Mouse (Mus musculus) lung, adult 18-20 months (tissue): ENCODE results near the gene Slc25a25.
A peak's percentile ranks its signal among the peaks of the same experiment; 100 is the strongest.

Source experiments
- DNase-seq, 2 experiments: peaks; one replicate each; pipeline ENCODE4 v3.0.0; 2022; ENCODE audit warnings: mixed read lengths in 2 of 2

Slc25a25 gene

DNA sequence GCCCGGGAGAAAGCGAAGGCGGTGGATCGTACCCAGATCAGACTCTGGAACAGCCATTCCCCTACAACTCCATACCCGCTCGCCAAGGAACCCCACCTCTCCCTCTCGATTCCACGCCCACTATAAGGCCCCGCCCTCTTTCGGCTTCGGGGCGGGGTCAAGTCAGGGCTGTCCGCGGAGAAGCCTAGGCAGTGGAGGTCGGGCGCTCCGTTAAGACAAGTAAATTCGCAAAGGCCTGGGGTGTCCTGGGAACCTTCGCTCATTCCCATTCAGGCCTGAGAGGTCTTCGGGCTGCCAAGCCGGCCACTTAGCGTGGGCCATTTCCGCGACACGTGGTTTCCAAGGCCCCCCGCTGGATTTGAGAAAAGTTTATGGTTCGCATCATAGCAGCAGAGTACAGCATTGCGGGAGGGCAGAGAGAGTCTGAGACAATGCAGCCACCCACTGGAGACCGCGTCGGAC is 55.7 kb downstream of the Slc25a25 start, which contains the start of gene Ptges2:
Gene Ptges2 (plus strand): TSS at position 413 of the 462 bp plus-strand sequence.
- DNase-seq: peak; percentile 93 to 94

DNA sequence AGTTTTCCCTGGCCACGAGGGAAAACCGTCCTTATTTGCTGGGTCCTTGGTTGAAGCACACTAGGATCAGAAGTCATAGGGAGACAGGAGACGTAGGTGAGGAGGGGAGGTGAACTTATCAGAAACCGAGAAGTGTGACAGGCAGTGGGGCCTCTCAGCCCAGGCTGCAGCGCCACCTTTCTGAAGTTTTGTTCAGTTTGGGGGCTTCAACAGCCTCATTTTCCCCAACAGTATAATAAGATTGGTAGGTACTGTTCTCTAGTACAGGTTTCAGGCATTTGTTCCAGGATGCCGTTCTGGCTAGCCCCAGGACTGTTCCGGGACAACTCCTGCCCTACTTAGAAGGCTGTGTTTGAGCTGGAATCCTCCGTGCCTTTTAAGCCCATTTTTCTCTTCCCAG is 56.3 kb downstream of the Slc25a25 start:
- peak; percentile 50 to 64 for DNase-seq

DNA sequence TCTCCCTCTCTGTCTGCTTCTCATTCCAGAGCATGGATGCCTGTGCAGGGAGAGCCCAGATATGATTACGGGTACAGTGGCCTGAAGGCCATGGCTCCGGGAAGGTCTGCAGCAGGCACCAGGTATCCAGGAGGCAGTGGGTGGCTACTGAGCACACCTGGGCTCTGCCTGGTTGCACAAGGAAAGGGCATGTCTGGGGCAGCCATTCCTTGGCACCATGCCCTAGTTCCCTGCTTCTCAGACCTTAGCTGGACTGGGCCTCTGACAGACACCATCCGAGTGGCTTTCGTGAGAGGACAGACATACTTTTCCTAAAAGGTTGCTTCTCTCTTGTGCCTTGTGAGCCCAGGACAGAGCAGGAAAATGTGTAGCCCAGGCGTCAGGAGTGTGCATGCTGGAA is 59.2 kb downstream of the Slc25a25 start:
- peak; percentile 67 to 81 for DNase-seq

DNA sequence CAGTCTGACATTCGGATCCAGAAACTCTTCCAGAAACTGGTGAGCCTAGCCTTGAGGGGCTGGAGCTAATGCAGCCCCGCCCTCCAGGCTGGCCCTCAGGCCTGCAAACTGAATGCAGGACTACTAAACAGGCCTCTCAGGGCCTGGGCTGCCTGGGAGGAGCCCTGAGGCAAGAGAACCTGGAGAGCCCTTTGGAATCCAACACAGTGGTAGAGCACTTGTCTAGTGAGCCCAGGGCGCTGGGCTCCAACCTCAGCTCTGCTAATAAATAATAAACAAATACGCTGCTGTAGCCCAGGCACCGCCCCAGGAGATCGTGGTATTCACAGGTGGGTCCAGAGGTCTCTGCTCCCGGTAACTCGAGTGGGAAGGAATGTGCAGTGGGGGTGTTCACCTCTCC is 60.4 kb downstream of the Slc25a25 start:
- peak; percentile 59 to 71 for DNase-seq

DNA sequence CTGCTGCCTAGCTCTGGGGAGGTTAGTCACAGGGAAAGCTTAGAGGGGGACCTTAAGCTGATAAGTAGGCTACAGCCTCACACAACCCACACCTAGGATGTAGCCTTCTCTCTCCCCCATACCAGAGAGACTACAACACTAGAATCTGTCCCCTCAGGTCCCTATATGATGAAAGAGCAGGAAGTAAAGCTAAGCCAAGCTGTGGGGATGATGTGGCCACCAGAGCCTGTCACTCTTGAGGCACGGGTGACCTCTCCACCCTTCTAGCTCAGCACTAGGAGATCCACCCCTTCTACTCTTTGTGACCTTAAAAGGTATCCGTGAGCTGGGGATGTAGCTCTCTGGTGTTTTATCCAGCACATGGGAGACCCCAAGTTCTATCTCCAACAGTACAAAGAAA is 62.1 kb downstream of the Slc25a25 start:
- DNase-seq: no peak

DNA sequence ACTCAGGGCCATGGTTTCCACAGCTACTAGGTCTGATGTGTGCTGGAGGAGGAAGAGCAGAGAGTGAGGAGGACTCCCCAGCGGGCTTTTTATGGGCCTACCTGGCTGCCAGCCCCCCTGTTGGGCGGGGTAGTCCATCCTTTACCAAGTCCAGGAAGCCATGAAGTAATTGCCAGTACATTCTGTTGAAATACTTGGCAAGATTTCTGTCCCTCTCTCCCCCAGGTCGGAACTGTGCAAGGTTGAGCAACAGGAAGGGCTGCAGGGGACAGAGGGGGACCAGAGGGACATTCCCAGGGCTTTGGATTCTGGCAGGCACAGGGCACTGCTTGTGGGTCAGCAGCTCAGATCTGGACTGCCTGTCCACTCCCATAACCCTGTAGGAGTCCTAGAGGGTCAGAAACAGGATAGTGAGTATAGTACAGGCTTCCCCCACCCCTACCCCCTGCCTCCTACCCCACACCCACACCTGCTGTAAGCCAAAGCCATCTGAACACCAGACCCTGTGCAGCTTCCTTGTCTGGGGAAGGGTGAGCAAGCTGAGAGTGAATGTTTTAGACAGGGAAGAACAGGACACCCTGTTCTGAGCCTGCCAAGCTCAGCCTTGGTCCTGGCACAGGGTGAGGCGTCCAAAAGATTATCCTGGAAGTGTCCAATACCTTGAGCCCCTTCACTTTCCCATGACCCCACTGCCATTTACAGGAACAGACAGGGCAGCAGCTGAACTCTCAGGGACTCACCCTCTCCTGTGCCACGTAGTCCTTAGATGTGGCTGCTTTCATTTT is 63.3 kb downstream of the Slc25a25 start, which contains the start of gene Lcn2:
Gene Lcn2 (minus strand): TSS at position 547 of the 785 bp plus-strand sequence.
- DNase-seq: peak; percentile 49 to 67

DNA sequence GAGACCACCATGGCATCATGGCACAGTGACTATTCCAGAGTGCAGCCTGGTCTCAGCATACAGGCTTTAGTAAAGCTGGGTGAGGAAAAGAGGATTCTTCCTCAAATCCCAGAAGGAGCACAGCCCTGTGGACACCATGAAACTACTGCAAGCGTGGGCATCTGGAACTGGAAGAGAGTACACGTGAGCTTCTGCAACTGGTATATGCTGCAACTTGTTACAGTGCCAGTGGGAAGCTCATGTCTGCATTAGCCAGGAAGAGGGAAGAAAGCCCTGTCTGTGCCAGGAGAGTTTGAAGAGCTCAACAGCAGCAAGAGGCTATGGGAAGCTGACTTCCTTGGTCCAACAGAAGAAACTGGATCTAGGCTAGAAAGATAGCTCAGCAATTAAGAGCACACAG is 68.6 kb downstream of the Slc25a25 start:
- no peak for DNase-seq

DNA sequence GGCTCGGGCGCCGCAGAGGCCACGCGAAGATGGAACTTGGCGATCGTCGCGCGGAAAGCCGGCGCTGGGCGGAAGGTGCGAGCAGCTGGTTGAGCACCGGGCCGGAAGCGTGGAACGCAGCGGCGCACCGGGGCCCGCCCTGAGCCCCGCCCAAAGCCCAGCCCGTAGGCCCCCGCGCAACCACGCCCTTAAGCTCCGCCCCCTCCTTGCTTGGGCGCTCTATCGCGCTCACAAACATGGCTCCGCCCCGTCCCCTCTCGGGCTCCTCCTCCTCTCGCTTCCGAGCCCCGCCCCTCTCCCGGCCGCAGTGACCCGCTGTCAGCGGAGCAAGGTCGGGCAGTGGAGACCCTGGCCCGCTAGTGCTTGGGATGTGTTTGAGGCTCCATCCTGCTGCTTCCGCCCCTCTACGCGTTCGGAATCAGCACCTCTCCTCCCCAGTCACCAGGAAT is 69.4 kb downstream of the Slc25a25 start, which contains the start of gene 1110008P14Rik:
Gene 1110008P14Rik (minus strand): TSS at position 164 of the 449 bp plus-strand sequence.
- DNase-seq: peak; percentile 94 to 97

DNA sequence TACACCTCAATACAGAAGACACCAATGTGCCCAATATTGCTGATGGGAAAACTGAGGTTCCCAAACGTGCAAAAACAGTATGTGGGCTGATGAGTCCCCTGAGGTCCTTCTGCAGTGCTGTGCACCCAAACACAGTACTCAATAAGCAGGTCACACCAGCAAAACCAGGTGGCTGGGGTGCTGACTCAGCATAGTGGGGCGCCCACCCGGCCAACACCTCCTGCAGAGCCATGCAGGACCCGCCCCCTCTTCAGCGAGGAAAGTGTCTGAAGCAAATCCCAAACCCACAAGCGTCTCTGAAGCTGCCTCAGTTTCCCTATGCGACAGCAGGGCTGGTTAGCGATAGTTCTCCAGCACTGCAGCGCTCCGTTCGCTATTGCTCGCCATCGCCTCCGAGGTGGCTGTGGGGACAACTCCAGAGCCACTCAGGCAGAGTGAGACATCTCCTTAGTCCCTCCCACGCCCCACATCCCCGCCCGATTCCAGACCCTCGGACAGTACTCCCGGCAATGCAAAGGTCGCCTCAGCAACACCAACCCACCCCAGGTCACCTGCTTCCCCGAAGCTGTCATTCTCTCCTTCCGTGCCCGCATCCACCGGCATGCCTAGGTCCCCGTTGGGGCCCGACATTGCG is 70.0 kb downstream of the Slc25a25 start:
- no peak for DNase-seq

DNA sequence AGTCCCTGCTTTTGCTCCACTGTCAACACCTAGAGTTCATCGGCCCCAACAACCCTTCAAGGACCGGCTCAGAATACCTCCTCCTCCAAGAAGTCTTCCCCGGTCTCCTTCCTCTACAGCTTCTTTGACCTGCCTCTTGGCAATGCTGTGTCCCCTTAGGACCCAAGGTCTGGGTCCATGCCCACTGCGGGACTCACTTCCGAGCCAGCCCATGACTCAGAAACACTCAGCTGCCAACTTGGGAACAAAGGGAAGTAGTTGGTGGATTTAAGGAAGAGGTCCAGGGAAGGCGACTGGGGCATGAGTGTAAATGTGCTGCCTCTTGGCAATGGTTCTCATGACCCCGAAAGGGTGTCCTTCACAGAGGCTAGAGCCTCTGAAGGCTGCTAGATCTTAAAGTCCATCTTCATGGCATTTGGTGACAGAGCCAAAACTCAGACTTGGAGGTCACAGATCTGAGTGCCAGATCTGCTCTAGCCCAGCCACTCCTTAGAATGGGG is 71.2 kb downstream of the Slc25a25 start:
- DNase-seq: no peak

DNA sequence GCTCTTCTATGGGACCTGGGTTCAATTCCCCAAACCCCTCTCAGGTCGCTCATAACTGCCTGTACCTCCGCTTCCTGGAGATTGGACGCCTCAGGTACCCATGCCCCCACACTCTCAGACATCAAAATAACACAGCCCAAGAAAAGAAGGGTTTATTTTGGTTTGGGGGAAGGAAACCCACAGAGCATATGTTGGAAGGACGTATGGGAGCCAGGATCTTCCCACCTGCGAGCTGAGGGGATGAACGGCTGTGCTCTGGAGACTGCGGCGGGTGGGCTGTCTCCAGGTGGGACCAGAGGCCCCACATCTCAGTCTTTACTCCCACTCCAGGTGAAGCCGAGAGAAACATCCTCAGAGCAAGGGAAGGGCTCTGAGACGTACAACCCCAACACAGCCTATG is 74.3 kb downstream of the Slc25a25 start:
- DNase-seq: no peak

DNA sequence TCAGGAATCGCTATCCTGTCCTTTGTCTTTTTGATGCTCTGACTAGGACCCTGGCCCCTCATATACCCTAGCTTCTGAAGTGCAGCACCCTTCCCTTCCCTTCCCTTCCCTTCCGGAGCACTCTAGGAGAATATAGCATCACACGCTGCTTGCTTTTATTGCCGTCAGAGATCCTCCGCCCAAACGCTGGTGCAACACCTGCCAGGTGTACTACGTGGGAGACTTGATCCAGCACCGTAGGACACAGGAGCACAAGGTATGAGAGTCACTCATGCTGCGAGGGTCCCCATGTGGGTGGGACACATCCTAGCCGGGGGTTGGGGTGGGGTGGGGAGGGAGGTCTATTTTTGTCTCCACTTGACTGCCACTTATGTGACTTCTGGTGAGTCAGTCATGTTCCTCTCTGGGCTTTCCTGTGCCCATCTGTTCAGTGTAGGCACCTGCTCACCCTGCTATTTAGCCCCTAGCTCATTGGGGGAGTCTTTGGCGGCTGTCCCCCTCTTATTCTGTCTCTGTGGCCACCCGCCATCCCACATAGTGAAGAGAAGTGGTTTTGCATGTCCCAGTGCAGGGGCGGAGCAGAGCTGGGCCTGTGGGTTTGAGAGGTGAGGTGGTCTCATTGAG is 75.8 kb downstream of the Slc25a25 start:
- DNase-seq: no peak

DNA sequence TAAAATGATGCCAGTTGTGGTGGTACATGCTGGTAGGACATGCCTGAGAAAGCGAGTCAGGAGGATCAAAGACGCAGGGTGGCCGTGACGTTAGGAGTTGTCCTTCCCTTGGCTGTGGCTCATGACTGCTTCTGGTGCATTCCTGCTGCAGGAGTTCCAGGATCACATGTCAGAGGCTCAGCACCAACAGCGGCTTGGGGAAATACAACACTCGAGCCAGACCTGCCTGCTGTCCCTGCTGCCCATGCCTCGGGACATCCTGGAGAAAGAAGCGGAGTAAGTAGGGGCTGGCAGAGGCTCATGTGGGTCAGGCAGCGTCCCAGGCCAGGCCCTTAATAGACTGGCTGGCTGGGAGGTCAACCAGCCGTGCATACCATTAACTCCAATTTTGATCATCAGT is 77.1 kb downstream of the Slc25a25 start:
- DNase-seq: no peak

DNA sequence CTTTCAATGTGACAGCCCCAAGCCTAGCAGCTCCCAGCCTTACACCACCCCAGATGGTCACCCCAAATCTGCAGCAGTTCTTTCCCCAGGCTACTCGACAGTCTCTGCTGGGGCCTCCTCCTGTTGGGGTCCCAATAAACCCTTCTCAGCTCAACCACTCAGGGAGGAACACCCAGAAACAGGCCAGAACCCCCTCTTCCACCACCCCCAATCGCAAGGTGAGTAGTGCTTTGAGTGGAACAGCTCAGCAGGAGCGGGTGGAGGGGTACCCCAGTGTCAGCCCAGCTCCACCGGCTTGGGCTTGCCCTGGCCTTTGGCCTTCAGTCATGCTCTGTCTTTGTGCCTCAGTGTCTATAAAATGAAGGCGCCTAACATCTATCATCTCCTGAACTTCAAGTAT is 83.9 kb downstream of the Slc25a25 start:
- DNase-seq: no peak
